Mouse (Mus musculus) ES-E14 (cell line): ENCODE measurements at regions not wholly inside any gene's neighbourhood (a gene's known extent, or its start where the extent isn't known, plus 50 kb on each side); places are given as distances from the start of the nearest gene placed in this dataset.

Experiments
- HCFC1 ChIP-seq: IDR thresholded peaks from 2 replicates; pipeline ENCODE4 v1.6.1; 2012; ENCODE audit warnings: low read length, inconsistent platforms, borderline replicate concordance; ENCODE audit not compliant: insufficient read depth
- MAFK ChIP-seq: IDR thresholded peaks from 2 replicates; pipeline ENCODE4 v1.6.1; 2014; ENCODE audit warnings: mild to moderate bottlenecking, low read depth, low read length, inconsistent platforms; ENCODE audit not compliant: insufficient read depth
- ZNF384 ChIP-seq: IDR thresholded peaks from 2 replicates; pipeline ENCODE4 v1.6.1; 2012; ENCODE audit warnings: low read depth, low read length, inconsistent platforms

DNA sequence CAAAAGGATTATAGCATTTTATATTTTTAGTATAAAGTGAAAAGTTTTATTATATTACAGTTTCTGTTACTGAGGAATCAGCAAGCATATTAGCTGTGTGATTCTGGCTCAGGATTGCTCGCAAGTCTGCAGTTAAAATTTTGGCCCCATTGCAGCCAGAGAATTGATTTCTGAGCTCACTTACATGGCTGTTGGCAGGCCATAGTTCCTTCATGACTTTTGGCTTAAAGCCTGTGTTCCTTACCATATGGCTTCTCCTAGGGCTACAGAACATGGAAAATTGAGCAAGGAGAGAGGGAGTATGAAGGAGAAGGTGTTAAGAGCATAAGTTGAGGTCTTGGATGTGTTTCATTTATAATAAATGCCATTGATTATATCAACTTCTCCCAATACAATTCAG lies 1372.6 kb upstream of the Got2 start:
- TF ChIP-seq MAFK (no peak), HCFC1 (no peak), ZNF384 (no peak)
